Mouse (Mus musculus) embryonic facial prominence, embryonic 10.5 days (tissue): ENCODE measurements around the gene Anapc2. TPM values are rescaled to one million over a fixed set of nuclear protein-coding genes. Genes with fewer than 3 reads are reported as not detected.

Experiments used
- DNase-seq: peaks from one replicate; pipeline ENCODE4 v3.0.0-alpha.2; 2017; ENCODE audit warnings: low spot score
- H3K27ac ChIP-seq: fragments of 300-500 bp; sonication (generic); replicated peaks from 2 replicates; pipeline ENCODE4 v1.5.1; 2016; ENCODE audit warnings: mild to moderate bottlenecking
- H3K27me3 ChIP-seq: fragments of 300-500 bp; sonication (generic); replicated peaks from 2 replicates; pipeline ENCODE4 v1.6.1; 2016; ENCODE audit warnings: low read depth, mild to moderate bottlenecking; ENCODE audit not compliant: poor library complexity, severe bottlenecking
- H3K36me3 ChIP-seq: fragments of 300-500 bp; sonication (generic); replicated peaks from 2 replicates; pipeline ENCODE4 v1.6.1; 2016; ENCODE audit warnings: mild to moderate bottlenecking, moderate library complexity
- H3K4me1 ChIP-seq: fragments of 300-500 bp; sonication (generic); 2 replicates; pipeline ENCODE4 v1.6.1; 2016
- H3K4me3 ChIP-seq: fragments of 300-500 bp; sonication (generic); 2 replicates; pipeline ENCODE4 v1.5.1; 2016; ENCODE audit warnings: mild to moderate bottlenecking, moderate library complexity
- H3K9me3 ChIP-seq: fragments of 300-500 bp; sonication (generic); 2 replicates; pipeline ENCODE4 v1.6.1; 2016; ENCODE audit warnings: mild to moderate bottlenecking
- WGBS: fragments of 180-500 bp; shearing (Covaris S2); methylation state at CpG from one replicate; pipeline ENCODE4 v1.1.7; 2016; 5-methylcytosine and 5-hydroxymethylcytosine counted together
- polyA plus RNA-seq: library from polyadenylated mRNA; unstranded; fragments of >200 nt; fragmentation: Nextera tagmentation; extraction: Ambion mirVana; gene quantifications from 2 replicates; pipeline ENCODE4 v1.2.1, GENCODE M21; 2016

The Anapc2 gene
- polyA plus RNA-seq, 1 experiment from 2014 or later: 147 TPM

DNA sequence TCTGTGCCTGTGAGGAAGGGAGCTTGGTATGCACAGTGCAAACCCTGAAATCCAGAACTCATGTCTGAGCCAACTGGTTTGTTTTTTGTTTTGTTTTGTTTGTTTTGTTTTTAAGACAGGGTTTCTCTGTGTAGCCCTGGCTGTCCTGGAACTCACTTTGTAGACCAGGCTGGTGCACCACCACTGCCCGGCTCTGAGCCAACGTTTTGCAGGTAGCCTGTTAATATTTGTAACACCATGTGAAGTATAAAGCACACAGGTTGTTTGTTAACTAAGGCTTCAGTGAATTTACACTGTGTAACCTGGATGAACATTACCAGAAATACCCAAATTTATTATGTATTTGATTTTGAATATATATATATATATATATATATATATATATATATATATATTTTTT is 53.8 kb downstream of the Anapc2 start:
- 82% methylated on average over 2 of the region's 2 CpGs for WGBS
- no peaks in the 10 kb centered on the region for H3K9me3 ChIP-seq
- no peak for DNase-seq
- H3K27ac ChIP-seq: no peak overlapping the region
- no peaks in the 10 kb centered on the region for H3K36me3 ChIP-seq
- peaks cover 7% of the 10 kb centered on the region for H3K27me3 ChIP-seq
- H3K4me3 ChIP-seq: no peak overlapping the region
- H3K4me1 ChIP-seq: no peaks in the 10 kb centered on the region

GRCm38 (mm10) chr2:25328440-25328839 is 56.2 kb downstream of the Anapc2 start:
- no peaks in the 10 kb centered on the region for H3K36me3 ChIP-seq
- no peaks in the 10 kb centered on the region for H3K9me3 ChIP-seq
- peak; percentile 32 for DNase-seq
- H3K4me3 ChIP-seq: no peak overlapping the region
- H3K27ac ChIP-seq: no peak overlapping the region
- no peaks in the 10 kb centered on the region for H3K27me3 ChIP-seq
- H3K4me1 ChIP-seq: peaks cover 13% of the 10 kb centered on the region
- 38% methylated on average over 7 of the region's 7 CpGs for WGBS

- Histone ChIP-seq H3K27me3 (no peaks in the 10 kb centered on the region), H3K27ac (no peak overlapping the region), H3K9me3 (no peaks in the 10 kb centered on the region), H3K4me1 (peaks cover 19% of the 10 kb centered on the region), H3K36me3 (peaks cover 29% of the 10 kb centered on the region), H3K4me3 (peak overlapping the region; percentile 93)
- no peak for DNase-seq
- WGBS: 67% methylated on average over 9 of the region's 9 CpGs
Observed at GRCm38 (mm10) chr2:25331470-25331869, 59.2 kb downstream of the Anapc2 start.

GRCm38 (mm10) chr2:25332286-25333160 is 60.2 kb downstream of the Anapc2 start, which contains the start of gene Man1b1:
TSS of gene Man1b1 (plus strand) at chr2:25332338.
- Histone ChIP-seq H3K27me3 (no peaks in the 10 kb centered on the region), H3K4me1 (peaks cover 19% of the 10 kb centered on the region), H3K27ac (peak within 1 kb of the TSS; percentile 95), H3K36me3 (peaks cover 40% of the 10 kb centered on the region), H3K9me3 (no peaks in the 10 kb centered on the region), H3K4me3 (peak within 1 kb of the TSS; percentile 93)
- under 1% methylated on average over 78 of the region's 78 CpGs for WGBS
- DNase-seq: peak; percentile 99

DNA sequence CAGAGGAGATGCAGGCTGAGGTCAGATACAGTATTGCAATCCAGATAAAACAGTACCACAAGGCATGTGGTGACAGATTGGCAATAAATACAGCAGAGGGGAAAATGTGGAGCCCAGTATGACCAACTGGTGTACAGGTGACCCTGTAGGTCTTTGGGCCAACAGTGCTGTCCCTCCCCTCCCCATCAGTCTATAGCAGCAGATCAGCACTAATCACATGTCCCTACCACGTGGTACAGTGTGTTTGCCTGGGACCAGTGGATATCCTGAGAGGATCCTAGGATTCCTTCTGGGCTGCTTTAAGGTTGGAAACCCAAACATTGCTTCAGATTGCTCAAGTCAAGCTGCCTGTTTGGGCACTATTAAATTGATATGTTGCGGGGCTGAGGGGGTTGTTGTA is 61.3 kb downstream of the Anapc2 start:
- 74% methylated on average over 2 of the region's 2 CpGs for WGBS
- no peaks in the 10 kb centered on the region for H3K27me3 ChIP-seq
- H3K9me3 ChIP-seq: no peaks in the 10 kb centered on the region
- peak overlapping the region; percentile 93 for H3K4me3 ChIP-seq
- peaks cover 50% of the 10 kb centered on the region for H3K36me3 ChIP-seq
- DNase-seq: no peak
- H3K4me1 ChIP-seq: peaks cover 19% of the 10 kb centered on the region
- H3K27ac ChIP-seq: no peak overlapping the region

Other genes starting within 250 kb of the Anapc2 start
- 67.3 and 68.6 TPM in 2 replicates for gene Nsmf, start 218.1 kb upstream of the Anapc2 start, polyA plus RNA-seq
- not detected in 2 replicates for gene Entpd8, start 192.2 kb upstream of the Anapc2 start, polyA plus RNA-seq
- gene Noxa1, start 177.3 kb upstream of the Anapc2 start, polyA plus RNA-seq: 0.21 and 0.24 TPM in 2 replicates
- 19.8 and 26.6 TPM in 2 replicates for gene Nrarp, start 91.7 kb upstream of the Anapc2 start, polyA plus RNA-seq
- 2.2 and 2.4 TPM in 2 replicates for gene Tor4a, start 75.6 kb upstream of the Anapc2 start, polyA plus RNA-seq
- 124 and 125 TPM in 2 replicates for gene Nelfb, start 61.0 kb upstream of the Anapc2 start, polyA plus RNA-seq
- gene Stpg3, start 57.8 kb upstream of the Anapc2 start, polyA plus RNA-seq: not detected in 2 replicates
- gene Fam166a, start 53.7 kb upstream of the Anapc2 start, polyA plus RNA-seq: 0.74 and 1.4 TPM in 2 replicates
- 562 and 601 TPM in 2 replicates for gene Tubb4b, start 47.8 kb upstream of the Anapc2 start, polyA plus RNA-seq
- gene Slc34a3, start 38.1 kb upstream of the Anapc2 start, polyA plus RNA-seq: not detected in 2 replicates
- not detected in 2 replicates for gene Rnf224, start 35.7 kb upstream of the Anapc2 start, polyA plus RNA-seq
- 15.1 and 16.4 TPM in 2 replicates for gene Rnf208, start 30.2 kb upstream of the Anapc2 start, polyA plus RNA-seq
- 0.59 TPM in 1 of 2 replicates, not detected in the other for gene Cysrt1, start 30.0 kb upstream of the Anapc2 start, polyA plus RNA-seq
- gene AL732309.1, start 25.6 kb upstream of the Anapc2 start, polyA plus RNA-seq: 6.3 and 7.9 TPM in 2 replicates
- gene Tmem203, start 17.0 kb upstream of the Anapc2 start, polyA plus RNA-seq: 15.2 and 18.3 TPM in 2 replicates
- gene Tprn, start 9.9 kb upstream of the Anapc2 start, polyA plus RNA-seq: 8.0 and 9.0 TPM in 2 replicates
- gene Ssna1, start within 50 bp of the Anapc2 start, polyA plus RNA-seq: 228 and 238 TPM in 2 replicates
- not detected in 2 replicates for gene Tmem210, start 15.7 kb downstream of the Anapc2 start, polyA plus RNA-seq
- not detected in 2 replicates for gene Lrrc26, start 17.4 kb downstream of the Anapc2 start, polyA plus RNA-seq
- gene Grin1, start 46.7 kb downstream of the Anapc2 start, polyA plus RNA-seq: 0.89 and 1.4 TPM in 2 replicates
- 50.4 and 51.9 TPM in 2 replicates for gene Man1b1, start 59.9 kb downstream of the Anapc2 start, polyA plus RNA-seq
- gene Dpp7, start 83.9 kb downstream of the Anapc2 start, polyA plus RNA-seq: 17.0 and 18.0 TPM in 2 replicates
- 8.5 and 11.4 TPM in 2 replicates for gene Uap1l1, start 93.2 kb downstream of the Anapc2 start, polyA plus RNA-seq
- 73.6 and 74.6 TPM in 2 replicates for gene Sapcd2, start 99.8 kb downstream of the Anapc2 start, polyA plus RNA-seq
- gene Entpd2, start 123.4 kb downstream of the Anapc2 start, polyA plus RNA-seq: 0.14 TPM in 1 of 2 replicates, not detected in the other
- 38.3 and 40.3 TPM in 2 replicates for gene Npdc1, start 126.9 kb downstream of the Anapc2 start, polyA plus RNA-seq
- gene Fut7, start 150.8 kb downstream of the Anapc2 start, polyA plus RNA-seq: not detected in 2 replicates
- 4.3 and 5.6 TPM in 2 replicates for gene Abca2, start 156.2 kb downstream of the Anapc2 start, polyA plus RNA-seq
- 0.60 and 1.4 TPM in 2 replicates for gene Clic3, start 184.4 kb downstream of the Anapc2 start, polyA plus RNA-seq
- gene Paxx, start 188.6 kb downstream of the Anapc2 start, polyA plus RNA-seq: 15.8 and 16.0 TPM in 2 replicates
- 0.18 TPM in 1 of 2 replicates, not detected in the other for gene Ptgds, start 197.6 kb downstream of the Anapc2 start, polyA plus RNA-seq
- gene Lcn12, start 221.4 kb downstream of the Anapc2 start, polyA plus RNA-seq: not detected in 2 replicates
- gene Fbxw5, start 228.3 kb downstream of the Anapc2 start, polyA plus RNA-seq: 87.9 and 92.2 TPM in 2 replicates
- 6.1 and 6.7 TPM in 2 replicates for gene C8g, start 229.2 kb downstream of the Anapc2 start, polyA plus RNA-seq